Mouse (Mus musculus) myocyte (in vitro differentiated cells): ENCODE results near the gene Btnl1.

ENCODE experiments used
- E2F4 ChIP-seq: IDR thresholded peaks from one replicate; pipeline ENCODE4 v1.6.1; 2011; ENCODE audit warnings: mild to moderate bottlenecking, control low read depth, moderate library complexity; ENCODE audit not compliant: insufficient read depth
- MAX ChIP-seq: IDR thresholded peaks from one replicate; pipeline ENCODE4 v1.6.1; 2011; ENCODE audit warnings: low read depth, mild to moderate bottlenecking, control low read depth
- MYOG ChIP-seq, 3 experiments: IDR thresholded peaks; one replicate each; pipeline ENCODE4 v1.6.1; 2011; ENCODE audit warnings: control low read depth in 2 of 3, low read depth in 2 of 3, mild to moderate bottlenecking in 2 of 3; ENCODE audit not compliant: insufficient read length in 2 of 3, control insufficient read depth in 1 of 3, insufficient read depth in 1 of 3
- POLR2A ChIP-seq: IDR thresholded peaks from one replicate; pipeline ENCODE4 v1.6.1; 2011; ENCODE audit warnings: low read depth, mild to moderate bottlenecking, control low read depth, moderate library complexity; ENCODE audit not compliant: insufficient read length
- TCF12 ChIP-seq: IDR thresholded peaks from one replicate; pipeline ENCODE4 v1.6.1; 2011; ENCODE audit warnings: mild to moderate bottlenecking, control low read depth; ENCODE audit not compliant: poor library complexity, insufficient read depth, severe bottlenecking
- USF1 ChIP-seq: IDR thresholded peaks from one replicate; pipeline ENCODE4 v1.6.1; 2011; ENCODE audit warnings: low read depth, mild to moderate bottlenecking, control low read depth, moderate library complexity

DNA sequence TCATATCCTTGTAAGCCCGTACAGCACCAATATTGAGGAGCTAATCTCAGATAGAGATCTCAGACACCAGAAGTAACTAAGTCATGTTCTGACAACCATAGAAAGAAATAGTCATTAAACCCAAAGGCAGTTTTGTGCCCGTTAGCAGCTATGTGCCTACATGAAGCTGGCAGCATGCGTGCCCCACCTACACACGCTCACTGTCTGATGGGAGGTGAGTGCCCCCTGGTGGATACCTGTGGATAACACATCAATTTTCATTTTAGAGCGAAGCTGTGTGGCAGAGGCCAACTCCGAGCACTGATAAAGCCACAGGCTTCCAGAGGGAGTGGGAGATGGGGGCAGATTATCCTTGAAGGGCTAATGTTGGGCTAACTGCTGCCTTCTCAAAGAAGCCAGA, 34.2 kb downstream of the Btnl1 start:
- no peak for TF ChIP-seq POLR2A
- TF ChIP-seq USF1: no peak
- TF ChIP-seq E2F4: no peak
- no peak for TF ChIP-seq MAX
- no peak for TF ChIP-seq TCF12
- no peak for TF ChIP-seq MYOG (IDR thresholded peaks at IDR 0.05; ENCODE audit: control insufficient read depth in 1 of 3, insufficient read depth in 1 of 3, insufficient read length in 2 of 3, low read depth in 2 of 3)
